Mouse (Mus musculus) left cerebral cortex, postnatal 10 days (tissue): ENCODE data around the gene Alb. TPM values are rescaled to one million over a fixed set of nuclear protein-coding genes. Genes with fewer than 3 reads are reported as not detected.

Experiments used
- DNase-seq, 2 experiments: peaks; one replicate each; pipeline ENCODE4 v3.0.0; 2021 to 2022; ENCODE audit warnings: low spot score in 2 of 2, mixed read lengths in 1 of 2; ENCODE audit errors: extremely low spot score in 1 of 2
- intact Hi-C: fragments of 180-260 bp; cut with DNase I; formaldehyde crosslinking; loops from one replicate; pipeline ENCODE4 v1.15.1; 2025
- total RNA-seq, 2 experiments: library from RNA; stranded (reverse); gene quantifications; 2 replicates each; pipeline ENCODE4 v1.2.3; 2021

Gene Alb
- total RNA-seq, 2 experiments from 2014 or later = 0.28 TPM; not detected in 1

- intact Hi-C loops = no loop called here
- DNase-seq = no peak
Measured at GRCm38 (mm10) chr5:90485597-90485996, 24.9 kb downstream of the Alb start.

- no peak for DNase-seq
- intact Hi-C loops = no loop called here
Measured at GRCm38 (mm10) chr5:90488323-90488722, 27.6 kb downstream of the Alb start.

GRCm38 (mm10) chr5:90490518-90490917 lies 29.8 kb downstream of the Alb start, which contains the start of gene Afp:
TSS of gene Afp (plus strand) at chr5:90490737.
- intact Hi-C loops = no loop called here
- DNase-seq = no peak

GRCm38 (mm10) chr5:90492440-90492839 lies 31.7 kb downstream of the Alb start:
- intact Hi-C loops = no loop called here
- DNase-seq = no peak

GRCm38 (mm10) chr5:90494308-90494707 lies 33.6 kb downstream of the Alb start:
- no peak for DNase-seq
- intact Hi-C loops = no loop called here

GRCm38 (mm10) chr5:90499509-90499908 lies 38.8 kb downstream of the Alb start:
- peak in 1 of 2 experiments; percentile 25 for DNase-seq
- intact Hi-C loops = loop anchor here (5.0 kb wide), 1 partner anchor 92 kb away; no protein-coding TSS in a partner anchor

- intact Hi-C loops = loop anchor here (5.0 to 10.0 kb wide), 2 partner anchors 84 to 293 kb away; no protein-coding TSS in a partner anchor
- peak; percentile 66 to 68 for DNase-seq
Measured at GRCm38 (mm10) chr5:90500714-90501113, 40.0 kb downstream of the Alb start.

- DNase-seq = no peak
- intact Hi-C loops = loop anchor here (5.0 to 10.0 kb wide), 2 partner anchors 83 to 294 kb away; no protein-coding TSS in a partner anchor
Measured at GRCm38 (mm10) chr5:90501752-90502151, 41.1 kb downstream of the Alb start.

GRCm38 (mm10) chr5:90504742-90505141 lies 44.0 kb downstream of the Alb start:
- intact Hi-C loops = loop anchor here (5.0 to 10.0 kb wide), 2 partner anchors 80 to 297 kb away; no protein-coding TSS in a partner anchor
- no peak for DNase-seq

- intact Hi-C loops = loop anchor here (10.0 kb wide), 1 partner anchor 78 kb away; no protein-coding TSS in a partner anchor
- DNase-seq = no peak
Measured at GRCm38 (mm10) chr5:90506507-90506906, 45.8 kb downstream of the Alb start.

GRCm38 (mm10) chr5:90507411-90507949 lies 46.8 kb downstream of the Alb start:
- intact Hi-C loops = loop anchor here (10.0 kb wide), 1 partner anchor 77 kb away; no protein-coding TSS in a partner anchor
- DNase-seq = no peak

- intact Hi-C loops = loop anchor here (10.0 kb wide), 1 partner anchor 75 kb away; no protein-coding TSS in a partner anchor
Measured at GRCm38 (mm10) chr5:90509828-90510592, 49.3 kb downstream of the Alb start.

GRCm38 (mm10) chr5:90512288-90512955 lies 51.7 kb downstream of the Alb start:
- intact Hi-C loops = no loop called here

More at GRCm38 (mm10) chr5:90509828-90510592, 49.3 kb downstream of the Alb start:
- DNase-seq = no peak

GRCm38 (mm10) chr5:90515561-90515960 lies 54.9 kb downstream of the Alb start:
- intact Hi-C loops = no loop called here
- DNase-seq = no peak

More at GRCm38 (mm10) chr5:90512288-90512955, 51.7 kb downstream of the Alb start:
- no peak for DNase-seq

GRCm38 (mm10) chr5:90518356-90519100 lies 57.8 kb downstream of the Alb start, which contains the start of gene Afm:
TSS of gene Afm (plus strand) at chr5:90518932.
- intact Hi-C loops = no loop called here
- DNase-seq = no peak
